Mouse (Mus musculus): ENCODE measurements around the gene Ccr10.
"Not testable (repeated sequence)": the region's sequence is repeated elsewhere in the genome, so short reads cannot be mapped to it uniquely, and the experiment has no call there.

Ccr10 gene

DNA sequence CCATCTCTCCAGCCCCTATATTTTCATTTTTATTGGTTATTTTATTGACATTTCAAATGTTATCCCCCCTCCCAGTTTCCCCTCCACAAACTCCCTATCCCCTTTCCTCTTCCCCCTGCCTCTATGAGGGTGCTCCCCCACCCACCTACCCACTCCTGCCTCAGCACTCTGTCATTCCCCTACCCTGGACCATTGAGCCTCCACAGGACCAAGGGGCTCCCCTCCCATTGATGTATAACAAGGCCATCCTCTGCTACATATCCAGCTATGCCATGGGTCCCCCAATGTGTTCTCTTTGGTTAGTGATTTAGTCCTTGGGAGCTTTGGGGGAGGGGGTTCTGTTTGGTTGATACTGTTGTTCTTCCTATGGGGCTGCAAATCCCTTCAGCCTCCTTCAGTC lies 20.6 kb downstream of the Ccr10 start:
- DNase-seq (ENCODE audit: low spot score), result no peak

DNA sequence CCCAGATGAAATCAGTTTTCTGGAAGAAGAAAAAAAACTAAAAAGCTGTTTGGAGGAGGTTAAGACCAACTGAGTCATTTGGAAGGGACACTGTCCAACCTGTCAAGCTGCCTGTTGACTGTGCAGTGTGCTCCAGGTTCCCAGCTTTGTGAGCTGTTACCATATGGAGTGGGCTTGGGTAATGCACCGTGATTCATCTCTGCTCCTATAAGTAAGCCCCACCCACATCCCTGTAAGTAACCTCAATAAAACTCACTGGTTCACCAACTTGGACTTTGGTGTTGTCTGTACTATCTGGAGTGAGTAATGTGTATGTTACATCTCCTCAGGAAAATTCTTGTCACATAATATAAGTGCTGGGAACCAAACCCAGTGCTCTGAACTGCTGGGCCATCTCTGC lies 22.4 kb downstream of the Ccr10 start:
- DNase-seq (ENCODE audit: low spot score), result no peak

DNA sequence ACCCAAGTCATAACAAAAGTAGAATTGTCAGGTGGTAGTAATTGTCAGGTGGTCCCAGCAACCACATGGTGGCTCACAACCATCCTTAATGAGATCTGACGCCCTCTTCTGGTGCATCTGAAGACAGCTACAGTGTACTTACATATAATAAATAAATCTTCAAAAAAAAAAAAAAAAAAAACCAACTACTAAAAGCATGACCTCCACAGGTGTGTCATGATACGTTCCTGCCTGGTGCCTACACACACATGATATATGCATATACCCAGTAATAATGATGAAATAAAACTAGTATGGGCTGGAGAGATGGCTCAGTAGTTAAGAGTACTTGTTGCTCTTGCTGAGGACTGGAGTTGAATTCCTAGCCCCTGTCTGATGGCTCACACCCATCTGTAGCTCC lies 24.2 kb downstream of the Ccr10 start:
- DNase-seq (ENCODE audit: low spot score), result no peak

DNA sequence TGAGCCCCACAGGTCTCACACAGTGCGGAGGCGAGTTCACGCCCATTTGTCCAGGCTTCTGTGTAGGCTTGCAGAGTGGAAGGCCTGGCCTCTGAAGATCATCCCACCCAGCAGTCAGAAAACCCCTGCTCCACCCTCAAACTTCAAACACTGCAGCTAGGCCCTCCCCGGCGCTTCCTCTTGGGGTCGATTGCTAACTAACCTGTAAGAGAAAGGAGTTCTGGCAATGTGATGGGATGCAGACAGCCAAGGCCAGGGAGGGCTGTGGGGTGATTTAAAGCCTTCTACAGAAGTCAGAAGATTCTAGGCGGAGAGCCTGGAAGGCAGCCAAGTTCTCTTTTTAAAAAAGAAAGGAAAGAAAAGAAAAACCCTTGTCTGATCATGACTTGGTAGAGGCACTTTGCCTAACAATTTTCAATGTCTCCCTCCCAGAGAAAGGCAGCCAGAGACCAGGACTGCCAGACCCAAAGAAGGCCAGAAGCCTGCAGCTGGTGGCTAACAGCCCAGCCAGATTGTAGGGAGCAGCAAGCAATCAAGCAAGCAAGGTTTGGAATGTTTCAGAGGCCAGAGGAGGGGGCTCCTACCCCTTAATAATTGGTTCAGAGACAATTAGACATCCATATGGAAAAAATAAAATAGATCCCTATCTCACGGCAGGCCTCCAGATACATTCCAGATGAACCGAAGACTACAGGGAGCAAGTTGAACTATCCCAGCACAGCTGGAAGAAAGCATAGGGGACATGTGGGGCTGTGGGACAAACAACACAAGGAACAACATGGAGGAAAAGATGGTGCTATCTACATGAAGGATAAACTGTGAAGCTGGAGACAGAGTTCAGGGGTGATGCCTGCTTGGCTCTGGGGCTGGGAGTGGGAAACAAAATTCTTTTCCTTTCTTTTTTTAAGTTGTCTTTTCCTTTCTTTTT lies 25.8 kb downstream of the Ccr10 start:
- no peak for DNase-seq (ENCODE audit: low spot score)

DNA sequence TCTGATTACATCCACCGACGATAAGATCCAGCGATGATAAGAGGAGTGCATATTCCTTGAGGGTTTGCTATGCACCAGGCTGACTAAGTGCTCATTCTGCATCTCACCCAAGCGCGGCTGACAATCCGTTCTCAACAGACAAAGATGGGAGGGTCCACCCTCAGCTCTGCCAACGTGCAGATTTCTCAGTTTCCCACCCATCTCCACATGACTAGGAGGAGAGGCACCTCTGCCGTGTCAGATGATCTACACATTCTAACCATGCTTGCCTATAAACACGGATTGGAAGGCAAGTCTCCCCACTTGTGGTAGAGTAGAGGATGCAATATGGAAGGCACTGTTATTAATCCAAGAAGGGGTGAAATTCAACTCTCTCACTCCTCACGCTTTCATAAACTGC lies 26.5 kb downstream of the Ccr10 start:
- no peak for DNase-seq (ENCODE audit: low spot score)

DNA sequence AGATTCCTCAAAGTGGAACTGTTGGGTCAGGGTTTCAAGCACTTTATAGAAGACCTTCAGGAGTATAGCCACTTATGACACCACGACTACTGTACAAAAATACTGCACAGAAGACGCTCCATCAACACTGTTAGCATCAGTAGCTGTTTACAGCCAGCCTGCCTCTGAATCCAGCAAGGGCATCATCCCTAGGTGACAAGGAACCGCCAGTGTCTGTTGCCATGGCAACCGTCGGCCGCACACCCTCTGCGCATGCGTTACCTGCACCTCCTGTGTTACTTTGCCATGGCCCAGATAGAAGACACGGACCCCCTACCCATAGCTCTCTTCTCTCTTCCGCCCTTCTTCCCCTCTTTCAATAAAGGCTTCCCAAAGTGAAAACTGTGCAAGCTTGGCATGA lies 28.9 kb downstream of the Ccr10 start:
- no peak for DNase-seq (ENCODE audit: low spot score)

DNA sequence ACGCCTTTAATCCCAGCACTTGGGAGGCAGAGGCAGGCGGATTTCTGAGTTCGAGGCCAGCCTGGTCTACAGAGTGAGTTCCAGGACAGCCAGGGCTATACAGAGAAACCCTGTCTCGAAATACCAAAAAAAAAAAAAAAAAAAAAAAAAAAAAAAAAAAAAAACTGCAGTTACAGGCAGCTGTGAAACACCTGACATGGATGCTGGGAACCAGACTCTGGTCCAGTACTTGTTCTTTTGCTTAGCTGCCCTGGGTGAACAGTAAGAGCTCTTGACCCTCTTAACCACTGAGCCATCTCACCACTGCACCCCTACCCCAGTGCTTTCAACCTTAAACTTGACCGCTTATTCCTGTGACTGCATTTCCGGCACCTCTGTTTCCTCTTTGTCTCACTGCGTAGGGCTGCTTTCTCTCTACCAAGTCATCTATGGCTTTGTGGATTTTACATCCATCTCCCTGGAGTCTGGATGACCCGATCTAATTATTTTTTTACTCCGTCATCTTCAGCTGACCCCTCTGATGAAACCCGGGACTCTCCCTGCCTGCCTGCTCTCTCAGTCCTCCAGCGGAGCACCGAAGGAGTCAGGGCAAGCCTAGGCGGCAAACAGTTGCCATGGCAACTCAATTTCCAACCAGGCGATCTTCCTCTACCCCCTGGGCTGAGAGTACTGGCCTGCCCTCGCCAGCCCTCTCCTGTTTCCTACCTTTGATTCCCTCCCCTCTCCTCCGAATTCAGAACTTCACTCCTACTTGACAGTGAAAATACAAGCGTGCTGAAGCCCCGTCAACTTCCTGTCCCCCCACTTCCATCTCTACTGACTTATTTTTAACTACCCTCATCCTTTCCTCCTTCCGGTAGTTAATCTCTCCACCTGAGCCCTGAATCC lies 31.7 kb downstream of the Ccr10 start:
- no peak for DNase-seq (ENCODE audit: low spot score)

DNA sequence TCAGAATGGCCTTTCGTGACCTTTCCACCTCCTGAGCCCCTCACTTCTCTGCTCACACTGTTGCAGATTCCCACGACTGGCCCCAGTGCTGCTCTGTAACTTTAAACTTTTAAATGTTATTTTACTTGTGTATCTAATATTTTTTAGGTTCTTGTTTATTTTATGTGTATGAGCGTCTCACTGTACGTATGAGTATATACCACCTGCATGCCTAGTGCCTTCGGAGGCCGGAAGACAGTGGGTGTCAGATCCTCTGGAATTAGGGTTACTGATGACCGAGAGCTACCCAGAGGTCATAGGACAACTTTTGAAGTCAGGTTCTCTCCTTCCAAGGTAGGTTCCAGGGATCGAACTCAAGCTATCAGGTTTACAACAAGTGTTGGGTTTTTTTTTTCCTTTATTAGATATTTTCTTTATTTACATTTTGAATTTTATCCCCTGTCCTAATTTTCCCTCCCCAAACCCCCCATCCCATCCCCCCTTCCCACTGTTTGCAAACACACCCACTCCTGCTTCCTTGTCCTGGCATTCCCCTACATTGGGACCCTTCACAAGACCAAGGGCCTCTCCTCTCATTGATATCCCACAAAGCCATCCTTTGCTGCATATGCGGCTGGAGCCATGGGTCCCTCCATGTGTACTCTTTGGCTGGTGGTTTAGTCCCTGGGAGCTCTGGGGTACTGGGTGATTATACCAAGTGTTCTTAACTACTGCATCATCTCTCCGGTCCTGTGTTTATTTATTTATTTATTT lies 32.9 kb downstream of the Ccr10 start:
- DNase-seq (ENCODE audit: low spot score), result no peak

DNA sequence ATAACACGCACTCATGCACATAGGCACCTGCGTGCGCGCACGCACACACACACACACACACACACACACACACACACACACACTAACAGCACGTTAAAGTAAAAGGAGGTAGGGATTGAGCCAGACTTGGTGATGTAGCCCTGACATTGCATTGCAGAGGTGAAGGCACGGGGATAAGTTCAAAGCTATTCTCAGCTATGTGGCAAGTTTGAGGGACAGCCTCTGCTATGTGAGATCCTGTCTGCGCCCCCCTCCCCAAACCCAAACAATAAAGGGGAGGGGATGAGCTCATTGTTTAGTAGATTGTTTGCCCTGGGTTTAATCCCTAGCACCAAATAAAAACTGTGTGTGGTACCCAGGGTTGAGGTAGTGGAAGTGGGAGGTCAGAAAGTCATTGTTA lies 34.2 kb downstream of the Ccr10 start:
- no peak for DNase-seq (ENCODE audit: low spot score)

DNA sequence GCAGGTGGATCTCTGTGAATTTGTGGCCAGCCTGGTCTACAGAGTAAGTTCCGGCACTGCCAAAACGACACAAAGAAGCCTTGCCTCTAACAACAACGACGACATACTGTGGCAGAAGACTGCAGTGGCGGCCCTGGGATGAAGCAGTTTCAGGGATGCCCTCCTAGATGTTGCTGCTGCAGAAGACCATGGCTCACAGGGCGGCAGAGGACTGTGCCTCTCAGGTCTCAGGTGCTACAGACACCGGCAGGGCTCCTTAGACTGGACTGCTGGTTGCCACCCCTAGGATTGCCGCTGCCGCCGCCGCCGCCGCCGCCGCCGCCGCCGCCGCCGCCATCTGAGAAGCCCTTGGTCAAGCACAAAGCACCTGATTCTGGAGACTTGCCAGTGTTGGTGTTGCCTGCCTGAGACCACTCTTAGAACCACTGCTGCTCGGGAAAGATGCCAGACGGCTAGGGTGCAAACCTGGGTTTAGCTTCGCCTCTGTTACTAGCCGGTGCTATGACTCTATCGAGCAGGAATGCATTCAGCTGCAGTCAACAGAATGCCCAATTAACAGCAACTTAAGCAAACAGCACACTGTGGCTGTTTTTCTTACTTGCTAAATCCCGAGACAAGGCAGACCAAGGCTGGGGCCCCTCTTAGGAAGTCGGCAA lies 35.0 kb downstream of the Ccr10 start:
- DNase-seq (ENCODE audit: low spot score), result no peak

DNA sequence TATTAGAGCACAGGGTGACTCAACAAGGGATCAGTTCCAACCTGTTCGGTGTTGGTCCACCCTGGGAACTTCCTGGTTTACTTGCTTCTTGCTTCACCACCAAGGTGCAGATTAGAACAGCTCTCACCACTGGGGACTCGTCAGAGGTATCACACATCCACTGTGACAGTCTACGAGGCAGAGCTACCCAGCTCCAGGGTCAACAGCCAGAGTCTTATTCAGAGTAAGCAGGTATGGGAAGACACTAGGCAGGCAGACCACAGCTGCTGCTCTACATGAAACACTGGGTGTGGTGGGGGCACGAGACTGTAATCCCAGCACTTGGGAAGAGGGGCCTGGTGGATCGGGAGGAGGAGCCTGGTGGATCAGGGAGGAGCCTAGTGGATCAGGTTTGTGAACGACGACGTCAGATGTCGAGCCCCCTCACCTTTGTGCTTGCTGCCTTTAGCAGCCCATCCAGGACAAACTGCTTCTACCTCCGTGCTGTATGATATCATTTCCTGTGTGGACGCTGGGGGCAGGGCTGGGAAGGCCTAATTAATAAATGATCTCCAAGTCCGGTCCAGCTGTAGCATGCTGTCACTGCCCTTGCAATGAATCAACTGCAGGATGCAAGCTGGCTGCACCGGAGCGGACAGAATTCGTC lies 36.6 kb downstream of the Ccr10 start:
- DNase-seq (ENCODE audit: low spot score), result no peak

DNA sequence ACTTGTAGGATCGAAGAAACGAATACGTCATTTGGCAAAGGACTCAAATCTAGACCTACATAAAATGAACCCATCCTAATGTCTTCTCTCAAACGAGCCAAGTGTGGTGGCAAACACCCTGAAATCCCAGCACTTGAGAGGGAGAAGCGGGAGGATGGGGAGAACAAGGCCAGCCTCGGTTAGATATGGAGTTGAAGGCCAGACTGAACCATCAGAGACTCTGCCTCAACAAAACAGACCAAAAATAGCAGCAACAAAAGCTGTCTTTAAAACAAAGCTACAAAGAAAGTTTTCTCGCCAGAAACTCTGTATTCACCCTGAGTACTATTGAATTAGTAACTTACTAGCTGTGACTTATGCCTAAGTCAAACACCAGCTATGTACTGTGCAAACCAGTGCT lies 38.2 kb downstream of the Ccr10 start:
- DNase-seq (ENCODE audit: low spot score), result no peak

DNA sequence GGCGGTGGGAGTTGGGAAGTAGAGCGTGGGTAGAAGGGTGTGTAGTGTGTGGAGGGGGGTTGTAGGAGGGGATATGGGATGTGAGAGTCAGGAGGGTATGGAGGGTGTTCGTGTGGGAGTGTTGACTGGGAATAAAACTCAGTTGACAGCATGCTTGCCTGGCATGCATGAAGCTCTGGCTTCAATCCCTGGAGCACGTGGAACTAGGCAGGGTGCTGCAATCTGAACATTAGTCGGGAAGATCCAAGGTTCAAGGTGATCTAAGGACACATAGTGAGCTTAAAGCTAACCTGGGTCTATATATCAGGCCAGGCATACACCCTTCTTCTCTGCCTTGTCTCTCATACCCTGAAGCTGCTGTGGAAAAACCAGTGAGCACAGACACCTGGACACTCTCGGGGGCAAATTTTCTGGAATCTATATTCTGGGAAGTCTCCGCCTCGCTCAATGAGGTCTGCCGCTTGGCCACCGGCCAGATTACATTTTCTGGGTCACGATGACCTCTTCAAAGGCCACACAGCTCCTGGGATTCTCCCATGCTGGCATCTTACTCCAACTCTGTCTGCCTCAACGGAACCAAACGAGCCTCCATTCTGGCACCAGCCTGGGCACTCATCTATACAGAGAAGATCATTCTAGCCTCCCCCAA lies 40.9 kb downstream of the Ccr10 start:
- no peak for DNase-seq (ENCODE audit: low spot score)

DNA sequence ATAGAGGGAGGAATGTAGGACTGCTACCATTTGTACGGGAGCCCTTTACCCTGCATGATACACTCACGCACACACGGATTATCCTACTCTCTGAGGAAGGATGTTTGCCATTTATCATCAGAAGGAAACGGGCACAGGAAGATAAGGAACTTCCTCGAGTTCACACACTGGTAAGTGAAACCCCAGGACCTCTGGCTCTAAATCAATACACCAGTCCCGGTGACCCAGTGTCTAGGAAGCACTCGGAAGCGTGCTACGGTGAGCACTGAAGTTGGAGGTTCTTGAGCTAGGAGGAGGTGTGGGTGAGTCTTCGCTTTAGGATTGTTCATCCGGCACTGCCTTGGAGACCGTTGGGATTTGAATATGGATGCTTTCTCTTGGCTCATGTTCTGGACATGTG lies 42.2 kb downstream of the Ccr10 start:
- DNase-seq (ENCODE audit: low spot score), result no peak

DNA sequence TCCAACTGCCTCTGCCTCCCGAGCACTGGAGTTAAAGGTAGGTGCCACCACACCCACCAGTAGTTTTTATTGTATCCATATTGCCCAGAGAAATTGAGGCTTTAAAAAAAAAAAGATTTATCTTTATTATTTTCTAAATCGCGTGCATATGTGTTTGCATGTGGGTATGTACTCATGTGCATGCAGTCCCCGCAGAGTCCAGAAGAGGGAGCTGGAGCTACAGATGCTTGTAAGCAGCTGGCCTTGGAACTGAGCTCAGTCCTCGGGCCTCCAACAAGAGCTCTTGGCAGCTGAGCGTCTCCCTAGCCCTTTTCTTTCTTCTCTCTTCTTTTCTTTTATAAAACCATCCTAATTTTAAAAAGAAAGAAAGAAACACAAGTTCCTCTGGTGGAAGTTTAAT lies 43.5 kb downstream of the Ccr10 start:
- DNase-seq (ENCODE audit: low spot score), result no peak

DNA sequence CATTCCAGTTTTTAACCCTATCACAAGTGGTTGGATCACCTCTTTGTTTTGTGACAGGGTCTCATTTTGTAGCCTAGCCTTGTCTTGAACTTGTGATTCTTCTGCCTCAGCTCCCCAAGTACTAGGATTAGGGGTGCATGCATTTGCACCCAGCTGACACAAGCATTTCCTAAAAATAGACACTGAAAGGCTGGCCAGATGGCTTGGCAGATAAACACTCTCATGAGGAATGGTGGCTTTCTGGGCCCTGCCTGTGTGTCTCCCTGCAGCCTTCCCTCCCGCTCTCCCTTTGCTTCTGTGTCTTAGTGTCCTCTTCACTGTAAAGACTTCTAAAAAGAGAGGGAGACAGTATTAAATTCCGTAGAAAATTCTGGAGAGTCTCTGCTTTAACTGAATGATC lies 44.1 kb downstream of the Ccr10 start:
- no peak for DNase-seq (ENCODE audit: low spot score)

DNA sequence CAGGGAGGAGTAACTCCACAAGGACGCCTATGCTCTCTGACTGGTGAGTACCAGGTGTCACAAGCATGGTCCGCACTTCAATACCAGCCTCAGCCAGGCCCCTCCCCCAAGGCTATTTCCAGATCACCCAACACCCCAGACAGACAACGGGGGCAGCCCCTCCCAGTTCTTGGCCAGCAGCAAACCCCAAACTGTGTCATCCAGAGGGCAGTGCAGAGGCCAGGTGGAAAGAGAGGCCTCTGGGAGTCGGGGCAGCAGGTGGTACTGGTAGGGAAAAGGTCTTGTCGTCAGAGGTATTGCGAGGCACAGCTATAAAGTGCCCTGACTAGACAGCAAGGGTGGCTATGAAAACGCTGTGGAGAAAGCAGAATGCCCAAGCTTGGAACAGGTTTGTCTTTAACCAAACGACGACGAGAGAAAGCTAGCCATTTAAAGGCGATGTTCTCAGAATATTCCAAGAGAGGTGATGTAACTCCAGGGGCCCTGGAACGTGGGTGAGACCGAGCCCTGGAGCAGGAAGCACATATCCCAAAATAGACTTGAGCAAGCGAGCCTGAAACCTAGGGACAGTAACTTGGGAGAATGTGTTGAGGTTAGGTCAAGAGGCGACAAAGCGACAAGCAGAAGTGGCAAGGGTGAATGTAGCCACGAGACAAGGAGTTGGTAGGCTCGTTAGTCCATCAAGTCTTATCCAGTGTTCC lies 45.0 kb downstream of the Ccr10 start:
- no peak for DNase-seq (ENCODE audit: low spot score)

DNA sequence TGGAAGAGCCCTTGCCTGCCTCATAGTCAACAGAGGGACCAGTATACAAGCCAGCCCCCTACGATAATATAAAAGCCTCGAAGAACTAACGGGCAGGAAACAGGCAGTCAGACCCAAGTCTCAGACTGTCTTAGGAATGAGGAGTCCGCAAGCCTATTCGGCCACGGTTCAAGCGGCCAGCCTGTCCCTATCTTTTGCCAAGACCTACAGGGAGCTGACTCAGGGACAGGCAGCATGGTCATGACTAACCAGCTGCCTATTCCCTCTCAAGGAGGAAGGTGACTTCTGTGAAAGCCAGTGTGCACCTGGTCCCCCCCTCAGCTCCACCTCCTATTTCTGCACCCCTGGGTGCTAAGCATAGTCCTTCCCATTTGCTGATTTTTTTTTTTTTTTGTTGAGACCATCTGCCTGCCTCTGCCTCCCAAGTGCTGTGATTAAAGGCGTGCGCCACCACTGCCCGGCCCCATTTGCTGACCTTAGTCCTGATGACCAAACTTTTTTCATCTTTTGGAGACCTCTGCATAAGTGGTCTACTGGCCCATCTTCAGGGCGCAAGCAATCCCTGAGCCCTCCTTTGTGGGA lies 46.2 kb downstream of the Ccr10 start:
- DNase-seq (ENCODE audit: low spot score), result no peak

DNA sequence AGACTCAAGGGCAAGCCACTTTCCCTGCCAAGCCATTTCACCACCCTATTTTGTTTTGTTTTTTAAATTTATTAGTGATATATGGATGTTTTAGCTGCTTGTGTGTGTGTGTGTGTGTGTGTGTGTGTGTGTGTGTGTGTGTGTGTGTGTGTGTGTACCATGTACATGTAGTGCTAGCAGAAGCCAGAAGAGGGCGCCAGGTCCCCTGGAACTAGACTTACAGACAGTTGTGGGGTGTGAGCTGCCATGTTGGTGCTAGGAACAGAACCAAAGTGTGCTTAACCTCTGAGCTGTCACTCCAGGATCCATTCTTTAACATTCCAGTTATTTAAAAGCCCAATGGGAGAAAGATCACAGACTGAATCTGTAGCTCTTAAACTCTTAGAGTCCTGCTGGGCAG lies 48.2 kb downstream of the Ccr10 start:
- DNase-seq (ENCODE audit: low spot score), result no peak

DNA sequence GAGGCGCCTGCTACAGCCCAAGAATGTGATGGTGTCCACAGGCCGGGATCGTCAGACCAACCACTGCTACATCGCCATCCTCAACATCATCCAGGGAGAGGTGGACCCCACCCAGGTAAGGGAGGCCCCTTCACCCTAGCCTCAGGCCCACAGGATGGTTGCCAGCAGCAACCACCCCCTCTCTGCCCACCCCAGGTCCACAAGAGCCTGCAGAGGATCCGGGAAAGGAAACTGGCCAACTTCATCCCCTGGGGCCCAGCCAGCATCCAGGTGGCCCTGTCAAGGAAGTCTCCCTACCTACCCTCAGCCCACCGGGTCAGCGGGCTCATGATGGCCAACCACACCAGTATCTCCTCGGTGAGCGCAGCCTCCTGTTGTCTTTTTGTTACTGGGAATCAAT lies 50.2 kb downstream of the Ccr10 start:
- DNase-seq (ENCODE audit: low spot score), result not testable (repeated sequence)
